Mouse (Mus musculus): ENCODE measurements around the gene Acat1.

GRCm38 (mm10) chr9:53581870-53582269 lies 28.3 kb downstream of the Acat1 start:
- TF ChIP-seq CTCF (IDR thresholded peaks at IDR 0.05; ENCODE audit: low read depth, low read length) (no peak), POLR2A (IDR thresholded peaks at IDR 0.05; ENCODE audit: insufficient read depth, low read length) (no peak), EP300 (IDR thresholded peaks at IDR 0.05; ENCODE audit: insufficient read depth, low read depth, low read length) (no peak)
